Mouse (Mus musculus): ENCODE results near the gene Prpf6. TPM values are rescaled to one million over a fixed set of nuclear protein-coding genes. Genes with fewer than 3 reads are reported as not detected.

The Prpf6 gene
- polyA plus RNA-seq, 1 experiment, result 27.7 TPM

DNA sequence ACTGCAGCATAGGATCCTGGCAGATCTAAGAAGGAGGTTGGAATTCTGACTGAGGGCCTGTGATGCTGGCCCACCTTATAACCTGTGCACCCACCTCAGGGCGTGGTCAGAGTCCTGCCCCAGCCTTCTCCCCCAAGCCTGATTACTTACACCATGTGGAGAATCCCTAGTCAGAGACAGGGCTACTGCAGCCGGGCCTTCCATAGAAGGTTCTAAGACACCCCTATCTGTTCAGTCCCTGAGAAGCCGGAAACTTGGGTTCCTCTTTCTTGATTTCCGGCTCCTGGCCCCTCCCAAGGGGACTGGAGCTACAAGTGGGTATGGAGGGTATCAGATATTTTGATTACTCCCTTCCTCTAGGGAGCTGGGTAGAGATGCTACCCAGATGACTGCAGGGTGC is 99.9 kb downstream of the Prpf6 start:
- Histone ChIP-seq H3K4me1 (ENCODE audit: control insufficient read depth, insufficient read depth, low read length) (peaks cover 2% of the 10 kb centered on the region; the same call in 1 of the 2 replicates), H3K27ac (ENCODE audit: control insufficient read depth, insufficient read depth, low read depth, low read length, poor library complexity) (peak overlapping the region; percentile 56), H3K4me3 (replicated peaks; ENCODE audit: control insufficient read depth, low read depth, low read length) (peak overlapping the region; percentile 79)
- no peak for TF ChIP-seq POLR2A (IDR thresholded peaks at IDR 0.05; ENCODE audit: borderline replicate concordance, control insufficient read depth, low read depth, low read length)
- no peak for TF ChIP-seq CTCF (IDR thresholded peaks at IDR 0.05; ENCODE audit: control insufficient read depth, insufficient read depth, low read length)
- WGBS, result 9% methylated on average over 4 of the region's 4 CpGs

GRCm38 (mm10) chr2:181692304-181692703 is 100.6 kb downstream of the Prpf6 start:
- H3K4me1 ChIP-seq (ENCODE audit: control insufficient read depth, insufficient read depth, low read length), result peaks cover 2% of the 10 kb centered on the region; the same call in 1 of the 2 replicates
- H3K4me3 ChIP-seq (replicated peaks; ENCODE audit: control insufficient read depth, low read depth, low read length), result peak overlapping the region; percentile 82
- TF ChIP-seq CTCF (IDR thresholded peaks at IDR 0.05; ENCODE audit: control insufficient read depth, insufficient read depth, low read length) (no peak), POLR2A (IDR thresholded peaks at IDR 0.05; ENCODE audit: borderline replicate concordance, control insufficient read depth, low read depth, low read length) (no peak)
- H3K27ac ChIP-seq (ENCODE audit: control insufficient read depth, insufficient read depth, low read depth, low read length, poor library complexity), result peak overlapping the region; percentile 89; the same call in 1 of the 2 replicates
- WGBS, result 33% methylated on average over 3 of the region's 3 CpGs

- WGBS, result under 1% methylated on average over 75 of the region's 75 CpGs
- peak within 1 kb of the TSS; percentile 82 for H3K4me3 ChIP-seq (replicated peaks; ENCODE audit: control insufficient read depth, low read depth, low read length)
- no peak for TF ChIP-seq CTCF (IDR thresholded peaks at IDR 0.05; ENCODE audit: control insufficient read depth, insufficient read depth, low read length)
- TF ChIP-seq POLR2A (IDR thresholded peaks at IDR 0.05; ENCODE audit: borderline replicate concordance, control insufficient read depth, low read depth, low read length), result peak; percentile 83; the same call in 1 of the 2 replicates
- H3K4me1 ChIP-seq (ENCODE audit: control insufficient read depth, insufficient read depth, low read length), result peaks cover 2% of the 10 kb centered on the region; the same call in 1 of the 2 replicates
- peak within 1 kb of the TSS; percentile 89 for H3K27ac ChIP-seq (ENCODE audit: control insufficient read depth, insufficient read depth, low read depth, low read length, poor library complexity)
These were observed 101.9 kb downstream of the Prpf6 start, which contains the start of gene Rgs19 for GRCm38 (mm10) chr2:181693339-181694280. TSS of gene Rgs19 (minus strand) at chr2:181693977.

DNA sequence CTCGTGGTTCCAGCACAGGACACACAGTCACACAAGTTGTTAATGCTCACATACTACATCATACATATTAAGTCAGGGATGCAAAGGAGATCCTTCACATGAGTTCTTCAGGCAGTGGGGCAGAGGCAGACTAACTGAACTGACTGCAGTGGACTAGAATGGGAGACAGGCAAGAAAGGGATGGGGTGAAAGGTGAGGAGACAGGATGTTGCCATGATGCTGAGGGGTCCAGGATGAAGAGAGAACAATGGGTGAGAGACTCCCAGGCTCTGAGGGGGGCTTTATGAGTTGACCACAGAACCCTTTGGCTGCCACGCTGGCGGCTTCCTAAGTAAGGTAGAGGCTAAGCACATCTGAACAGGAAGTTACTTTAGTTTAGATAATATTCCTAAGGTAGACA is 102.9 kb downstream of the Prpf6 start:
- TF ChIP-seq POLR2A (IDR thresholded peaks at IDR 0.05; ENCODE audit: borderline replicate concordance, control insufficient read depth, low read depth, low read length) (no peak), CTCF (IDR thresholded peaks at IDR 0.05; ENCODE audit: control insufficient read depth, insufficient read depth, low read length) (no peak)
- 56% methylated on average over 3 of the region's 3 CpGs for WGBS
- H3K4me1 ChIP-seq (ENCODE audit: control insufficient read depth, insufficient read depth, low read length), result peaks cover 2% of the 10 kb centered on the region; the same call in 1 of the 2 replicates
- H3K27ac ChIP-seq (ENCODE audit: control insufficient read depth, insufficient read depth, low read depth, low read length, poor library complexity), result no peak overlapping the region
- no peak overlapping the region for H3K4me3 ChIP-seq (replicated peaks; ENCODE audit: control insufficient read depth, low read depth, low read length)

- TF ChIP-seq CTCF (IDR thresholded peaks at IDR 0.05; ENCODE audit: control insufficient read depth, insufficient read depth, low read length) (no peak), POLR2A (IDR thresholded peaks at IDR 0.05; ENCODE audit: borderline replicate concordance, control insufficient read depth, low read depth, low read length) (no peak)
- H3K4me3 ChIP-seq (replicated peaks; ENCODE audit: control insufficient read depth, low read depth, low read length), result no peak overlapping the region
- H3K4me1 ChIP-seq (ENCODE audit: control insufficient read depth, insufficient read depth, low read length), result no peaks in the 10 kb centered on the region; the same call in 1 of the 2 replicates
- 81% methylated on average over 1 of the region's 1 CpGs for WGBS
- H3K27ac ChIP-seq (ENCODE audit: control insufficient read depth, insufficient read depth, low read depth, low read length, poor library complexity), result no peak overlapping the region
These were observed 104.1 kb downstream of the Prpf6 start for GRCm38 (mm10) chr2:181695776-181696175.

- no peak overlapping the region for H3K27ac ChIP-seq (ENCODE audit: control insufficient read depth, insufficient read depth, low read depth, low read length, poor library complexity)
- no peak overlapping the region for H3K4me3 ChIP-seq (replicated peaks; ENCODE audit: control insufficient read depth, low read depth, low read length)
- TF ChIP-seq CTCF (IDR thresholded peaks at IDR 0.05; ENCODE audit: control insufficient read depth, insufficient read depth, low read length), result no peak
- no peak for TF ChIP-seq POLR2A (IDR thresholded peaks at IDR 0.05; ENCODE audit: borderline replicate concordance, control insufficient read depth, low read depth, low read length)
- H3K4me1 ChIP-seq (ENCODE audit: control insufficient read depth, insufficient read depth, low read length), result no peaks in the 10 kb centered on the region; the same call in 1 of the 2 replicates
- 89% methylated on average over 33 of the region's 33 CpGs for WGBS
These were observed 105.2 kb downstream of the Prpf6 start for GRCm38 (mm10) chr2:181696801-181697420.

DNA sequence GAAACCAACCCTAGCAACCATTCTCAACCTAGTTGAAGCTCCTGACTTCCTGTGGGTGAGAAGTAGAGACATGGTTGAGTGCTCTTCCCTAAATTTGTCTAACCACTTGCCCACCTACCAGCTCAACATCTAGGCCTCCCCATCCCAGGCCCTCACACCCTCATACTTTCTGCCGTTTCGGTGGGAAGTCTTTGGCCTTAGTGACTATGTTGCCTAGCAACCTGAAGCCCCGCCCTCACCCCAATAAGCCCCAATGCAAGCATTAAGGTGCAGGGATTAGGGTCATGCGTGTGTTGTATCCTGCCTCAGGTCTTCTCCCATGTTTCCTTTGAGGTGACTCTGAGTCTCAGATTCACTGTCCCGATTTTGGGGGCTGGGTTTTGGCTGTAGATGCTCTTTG is 106.6 kb downstream of the Prpf6 start, which contains the start of gene Lkaaear1:
Gene Lkaaear1 (minus strand): TSS at position 202 of the 400 bp plus-strand sequence.
- WGBS, result 48% methylated on average over 5 of the region's 5 CpGs

More for the DNA sequence above, 106.6 kb downstream of the Prpf6 start, which contains the start of gene Lkaaear1:
- Histone ChIP-seq H3K4me3 (replicated peaks; ENCODE audit: control insufficient read depth, low read depth, low read length) (no peak within 1 kb of the TSS), H3K27ac (ENCODE audit: control insufficient read depth, insufficient read depth, low read depth, low read length, poor library complexity) (no peak within 1 kb of the TSS), H3K4me1 (ENCODE audit: control insufficient read depth, insufficient read depth, low read length) (no peaks in the 10 kb centered on the region; the same call in 1 of the 2 replicates)
- TF ChIP-seq CTCF (IDR thresholded peaks at IDR 0.05; ENCODE audit: control insufficient read depth, insufficient read depth, low read length) (no peak), POLR2A (IDR thresholded peaks at IDR 0.05; ENCODE audit: borderline replicate concordance, control insufficient read depth, low read depth, low read length) (no peak)

Other genes with a start within 250 kb of the Prpf6 start
- 10.8 and 30.8 TPM in 2 replicates for gene Zgpat, start 226.9 kb upstream of the Prpf6 start, polyA plus RNA-seq (2011; ENCODE audit: insufficient read depth, insufficient read length, low replicate concordance, missing spikeins)
- gene Arfrp1, start 226.5 kb upstream of the Prpf6 start, polyA plus RNA-seq (2011; ENCODE audit: insufficient read depth, insufficient read length, low replicate concordance, missing spikeins), result 25.1 and 48.4 TPM in 2 replicates
- gene Lime1, start 211.8 kb upstream of the Prpf6 start, polyA plus RNA-seq (2011; ENCODE audit: insufficient read depth, insufficient read length, low replicate concordance, missing spikeins), result 37.9 and 47.7 TPM in 2 replicates
- gene Zbtb46, start 132.4 kb upstream of the Prpf6 start, polyA plus RNA-seq (2011; ENCODE audit: insufficient read depth, insufficient read length, low replicate concordance, missing spikeins), result 5.2 and 9.7 TPM in 2 replicates
- not detected in 2 replicates for gene Abhd16b, start 98.7 kb upstream of the Prpf6 start, polyA plus RNA-seq (2011; ENCODE audit: insufficient read depth, insufficient read length, low replicate concordance, missing spikeins)
- gene Tpd52l2, start 94.7 kb upstream of the Prpf6 start, polyA plus RNA-seq (2011; ENCODE audit: insufficient read depth, insufficient read length, low replicate concordance, missing spikeins), result 27.0 and 32.9 TPM in 2 replicates
- 24.4 and 43.8 TPM in 2 replicates for gene Dnajc5, start 71.4 kb upstream of the Prpf6 start, polyA plus RNA-seq (2011; ENCODE audit: insufficient read depth, insufficient read length, low replicate concordance, missing spikeins)
- gene Uckl1, start 7.0 kb upstream of the Prpf6 start, polyA plus RNA-seq (2011; ENCODE audit: insufficient read depth, insufficient read length, low replicate concordance, missing spikeins), result 36.5 and 129 TPM in 2 replicates
- 12.6 and 31.9 TPM in 2 replicates for gene Zfp512b, start 935 bp downstream of the Prpf6 start, polyA plus RNA-seq (2011; ENCODE audit: insufficient read depth, insufficient read length, low replicate concordance, missing spikeins)
- 0.75 and 6.5 TPM in 2 replicates for gene Samd10, start 7.3 kb downstream of the Prpf6 start, polyA plus RNA-seq (2011; ENCODE audit: insufficient read depth, insufficient read length, low replicate concordance, missing spikeins)
- gene Gm29797, start 65.2 kb downstream of the Prpf6 start, polyA plus RNA-seq (2011; ENCODE audit: insufficient read depth, insufficient read length, low replicate concordance, missing spikeins), result not detected in 2 replicates
- 7.4 and 7.5 TPM in 2 replicates for gene Sox18, start 79.8 kb downstream of the Prpf6 start, polyA plus RNA-seq (2011; ENCODE audit: insufficient read depth, insufficient read length, low replicate concordance, missing spikeins)
- gene Tcea2, start 88.4 kb downstream of the Prpf6 start, polyA plus RNA-seq (2011; ENCODE audit: insufficient read depth, insufficient read length, low replicate concordance, missing spikeins), result 20.0 and 20.3 TPM in 2 replicates
- gene Rgs19, start 102.1 kb downstream of the Prpf6 start, polyA plus RNA-seq (2011; ENCODE audit: insufficient read depth, insufficient read length, low replicate concordance, missing spikeins), result 57.1 and 170 TPM in 2 replicates
- gene Lkaaear1, start 106.6 kb downstream of the Prpf6 start, polyA plus RNA-seq (2011; ENCODE audit: insufficient read depth, insufficient read length, low replicate concordance, missing spikeins), result not detected in 2 replicates
- 2.1 TPM in 1 of 2 replicates, not detected in the other for gene Oprl1, start 123.1 kb downstream of the Prpf6 start, polyA plus RNA-seq (2011; ENCODE audit: insufficient read depth, insufficient read length, low replicate concordance, missing spikeins)
- gene Myt1, start 171.5 kb downstream of the Prpf6 start, polyA plus RNA-seq (2011; ENCODE audit: insufficient read depth, insufficient read length, low replicate concordance, missing spikeins), result not detected in 2 replicates
- gene Pcmtd2, start 246.0 kb downstream of the Prpf6 start, polyA plus RNA-seq (2011; ENCODE audit: insufficient read depth, insufficient read length, low replicate concordance, missing spikeins), result 9.9 and 11.2 TPM in 2 replicates